Mouse (Mus musculus) gastrocnemius, adult 8-10 months (tissue): ENCODE measurements around the gene Mrps2. TPM values are rescaled to one million over a fixed set of nuclear protein-coding genes. Genes with fewer than 3 reads are reported as not detected.

Experiments
- DNase-seq, 2 experiments: peaks; one replicate each; pipeline ENCODE4 v3.0.0; 2022; ENCODE audit warnings: low spot score in 2 of 2
- total RNA-seq, 4 experiments: library from RNA; stranded (reverse); gene quantifications; 2 replicates each; pipeline ENCODE4 v1.2.4; 2022

The Mrps2 gene
- total RNA-seq: 10 to 100 TPM; 22.3 to 24.7 (median 23.9) TPM

GRCm38 (mm10) chr2:28467860-28468485 lies at the start of gene Mrps2:
TSS of gene Mrps2 (plus strand) at chr2:28468066.
- peak; percentile 64 to 79 for DNase-seq

GRCm38 (mm10) chr2:28419898-28420297 lies 48.0 kb upstream of the Mrps2 start:
- DNase-seq: peak; percentile 67 to 77

- DNase-seq: no peak
These were observed 44.7 kb upstream of the Mrps2 start for GRCm38 (mm10) chr2:28423167-28423566.

- DNase-seq: no peak
These were observed 40.6 kb upstream of the Mrps2 start for GRCm38 (mm10) chr2:28427226-28427625.

- no peak for DNase-seq
These were observed 37.0 kb upstream of the Mrps2 start for GRCm38 (mm10) chr2:28430846-28431245.

GRCm38 (mm10) chr2:28432811-28433210 lies 35.1 kb upstream of the Mrps2 start:
- DNase-seq: no peak

- DNase-seq: no peak
These were observed 34.4 kb upstream of the Mrps2 start for GRCm38 (mm10) chr2:28433512-28433911.

GRCm38 (mm10) chr2:28435401-28435800 lies 32.5 kb upstream of the Mrps2 start:
- no peak for DNase-seq

- no peak for DNase-seq
These were observed 27.0 kb upstream of the Mrps2 start for GRCm38 (mm10) chr2:28440842-28441241.

GRCm38 (mm10) chr2:28445082-28445481 lies 22.8 kb upstream of the Mrps2 start:
- DNase-seq: no peak

GRCm38 (mm10) chr2:28446181-28446514 lies 21.7 kb upstream of the Mrps2 start:
- DNase-seq: no peak

- DNase-seq: peak in 1 of 2 experiments; percentile 12
These were observed 21.2 kb upstream of the Mrps2 start, which contains the start of gene Ppp1r26 for GRCm38 (mm10) chr2:28446515-28447314. TSS of gene Ppp1r26 (plus strand) at chr2:28446800.

GRCm38 (mm10) chr2:28447315-28447670 lies 20.6 kb upstream of the Mrps2 start:
- DNase-seq: no peak

- no peak for DNase-seq
These were observed 16.2 kb upstream of the Mrps2 start for GRCm38 (mm10) chr2:28451663-28452062.

GRCm38 (mm10) chr2:28453539-28453938 lies 14.3 kb upstream of the Mrps2 start:
- DNase-seq: no peak

GRCm38 (mm10) chr2:28456616-28457015 lies 11.2 kb upstream of the Mrps2 start:
- DNase-seq: no peak

- no peak for DNase-seq
These were observed 3.9 kb upstream of the Mrps2 start for GRCm38 (mm10) chr2:28463919-28464318.

- DNase-seq: no peak
These were observed 2.9 kb upstream of the Mrps2 start for GRCm38 (mm10) chr2:28464919-28465318.

- no peak for DNase-seq
These were observed 1.9 kb upstream of the Mrps2 start, which contains the start of gene 1700007K13Rik for GRCm38 (mm10) chr2:28465836-28466518. TSS of gene 1700007K13Rik (minus strand) at chr2:28466332.

- DNase-seq: no peak
These were observed 790 bp downstream of the Mrps2 start for GRCm38 (mm10) chr2:28468486-28469225.

- DNase-seq: no peak
These were observed 1.6 kb downstream of the Mrps2 start for GRCm38 (mm10) chr2:28469461-28469860.

- no peak for DNase-seq
These were observed 2.7 kb downstream of the Mrps2 start for GRCm38 (mm10) chr2:28470591-28470990.
